Mouse (Mus musculus): ENCODE results near the gene Map1lc3a. TPM values are rescaled to one million over a fixed set of nuclear protein-coding genes. Genes with fewer than 3 reads are reported as not detected.

Map1lc3a gene
- total RNA-seq, 1 experiment from 2014 or later = 4.8 TPM

Other genes with a start within 250 kb of the Map1lc3a start
- gene Ahcy, start 201.8 kb upstream of the Map1lc3a start, total RNA-seq (2017) = 70.5 and 73.7 TPM in 2 replicates
- gene Itch, start 142.8 kb upstream of the Map1lc3a start, total RNA-seq (2017) = 57.3 and 65.5 TPM in 2 replicates
- gene Dynlrb1, start 39.8 kb upstream of the Map1lc3a start, total RNA-seq (2017) = 237 and 279 TPM in 2 replicates
- gene Pigu, start 81.1 kb downstream of the Map1lc3a start, total RNA-seq (2017) = 43.4 and 48.2 TPM in 2 replicates
- 4.2 and 19.3 TPM in 2 replicates for gene Trp53inp2, start 104.8 kb downstream of the Map1lc3a start, total RNA-seq (2017)
- gene Ncoa6, start 197.6 kb downstream of the Map1lc3a start, total RNA-seq (2017) = 12.5 and 22.1 TPM in 2 replicates
- gene Acss2, start 241.7 kb downstream of the Map1lc3a start, total RNA-seq (2017) = 16.6 and 19.4 TPM in 2 replicates
- not detected in 2 replicates for gene Ggt7, start 241.9 kb downstream of the Map1lc3a start, total RNA-seq (2017)